Mouse (Mus musculus): ENCODE results near the gene Eya2.
"Not testable (repeated sequence)": the region's sequence is repeated elsewhere in the genome, so short reads cannot be mapped to it uniquely, and the experiment has no call there.

Gene Eya2

GRCm38 (mm10) chr2:165778927-165779326, 184.1 kb downstream of the Eya2 start:
- peak; percentile 69 for ATAC-seq (ENCODE audit: low TSS enrichment)

GRCm38 (mm10) chr2:165782324-165782723, 187.5 kb downstream of the Eya2 start:
- ATAC-seq (ENCODE audit: low TSS enrichment), result peak; percentile 56

GRCm38 (mm10) chr2:165785312-165786036, 190.6 kb downstream of the Eya2 start:
- ATAC-seq (ENCODE audit: low TSS enrichment), result no peak

DNA sequence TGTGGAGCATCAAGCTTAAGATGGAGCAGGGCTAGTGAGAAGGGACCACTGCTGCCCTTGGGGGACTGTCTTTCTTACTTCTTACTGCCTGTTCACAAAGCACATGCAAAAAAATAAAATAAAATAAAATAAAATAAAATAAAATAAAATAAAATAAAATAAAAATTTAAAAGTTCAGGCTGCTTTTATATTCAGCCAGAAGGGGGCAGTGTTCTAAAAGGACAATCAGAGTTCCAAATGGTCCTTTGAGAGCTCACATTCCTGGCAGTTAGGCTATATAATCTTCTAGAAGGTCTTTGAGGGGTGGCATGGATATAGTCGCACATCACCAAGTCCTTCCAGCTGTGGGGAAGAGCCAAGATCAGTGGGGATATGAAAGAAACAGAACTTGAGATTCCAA, 191.6 kb downstream of the Eya2 start:
- no peak for ATAC-seq (ENCODE audit: low TSS enrichment)

DNA sequence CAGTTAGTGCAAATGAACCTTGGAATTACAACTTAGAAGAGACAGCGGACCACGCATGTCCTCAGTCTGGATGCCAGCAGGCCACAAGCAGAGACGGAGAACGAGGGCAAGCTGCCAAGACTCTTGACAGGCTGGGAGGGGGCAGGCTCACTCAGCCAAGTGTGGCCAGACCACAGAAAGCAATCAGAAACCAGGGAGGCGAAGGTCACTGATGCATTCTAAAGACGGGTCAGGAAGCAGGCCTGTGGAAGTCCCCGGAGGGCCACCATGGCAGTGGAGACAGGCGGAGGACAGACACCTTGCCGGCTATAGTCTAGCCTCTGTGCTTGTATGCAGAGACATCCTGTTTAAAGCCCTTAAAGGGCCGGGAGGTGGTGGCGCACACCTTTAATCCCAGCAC, 193.2 kb downstream of the Eya2 start:
- ATAC-seq (ENCODE audit: low TSS enrichment), result peak; percentile 20; the same call in 1 of the 2 replicates

DNA sequence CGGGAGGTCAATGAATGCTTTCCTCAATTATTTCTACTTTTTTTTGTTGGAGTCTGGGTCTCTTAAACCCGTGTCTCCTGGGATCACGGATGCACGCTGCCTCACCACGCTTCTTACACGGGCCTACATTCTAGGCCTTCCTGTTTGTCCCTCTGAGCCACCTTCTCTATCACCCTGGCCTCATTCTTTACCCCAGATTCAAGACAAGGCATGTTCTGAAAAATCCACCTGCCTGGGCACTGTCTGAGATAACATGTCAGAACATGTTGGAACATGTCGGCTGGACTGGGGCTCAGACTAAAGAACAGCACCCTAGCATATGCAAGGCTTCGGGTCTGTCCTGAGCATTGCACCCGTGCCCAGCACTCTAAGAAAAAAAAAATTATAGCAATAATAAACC, 194.0 kb downstream of the Eya2 start:
- no peak for ATAC-seq (ENCODE audit: low TSS enrichment)

- no peak for ATAC-seq (ENCODE audit: low TSS enrichment)
Measured at GRCm38 (mm10) chr2:165789667-165790066, 194.8 kb downstream of the Eya2 start.

GRCm38 (mm10) chr2:165791026-165791425, 196.2 kb downstream of the Eya2 start:
- ATAC-seq (ENCODE audit: low TSS enrichment), result no peak

DNA sequence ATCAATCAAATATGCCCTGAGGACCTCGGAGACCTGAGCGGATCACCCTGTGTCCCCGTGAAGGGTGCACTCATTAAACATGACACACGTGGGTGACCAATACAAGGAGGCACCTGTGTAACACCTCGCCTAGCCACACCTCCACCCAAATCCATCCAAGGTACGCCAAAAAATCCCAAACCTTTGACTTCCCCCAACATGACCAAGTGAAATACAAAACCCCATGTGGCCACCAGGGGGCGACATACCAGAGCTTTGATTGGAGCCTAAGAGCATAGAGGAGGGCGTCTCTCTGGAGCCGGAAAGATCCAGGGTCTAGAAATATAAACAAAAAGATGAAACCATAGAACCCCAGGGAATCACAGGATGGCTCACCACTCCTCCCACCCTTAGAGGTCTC, 196.8 kb downstream of the Eya2 start:
- ATAC-seq (ENCODE audit: low TSS enrichment), result peak; percentile 36; the same call in 1 of the 2 replicates

GRCm38 (mm10) chr2:165792431-165793282, 197.8 kb downstream of the Eya2 start:
- no peak for ATAC-seq (ENCODE audit: low TSS enrichment)

DNA sequence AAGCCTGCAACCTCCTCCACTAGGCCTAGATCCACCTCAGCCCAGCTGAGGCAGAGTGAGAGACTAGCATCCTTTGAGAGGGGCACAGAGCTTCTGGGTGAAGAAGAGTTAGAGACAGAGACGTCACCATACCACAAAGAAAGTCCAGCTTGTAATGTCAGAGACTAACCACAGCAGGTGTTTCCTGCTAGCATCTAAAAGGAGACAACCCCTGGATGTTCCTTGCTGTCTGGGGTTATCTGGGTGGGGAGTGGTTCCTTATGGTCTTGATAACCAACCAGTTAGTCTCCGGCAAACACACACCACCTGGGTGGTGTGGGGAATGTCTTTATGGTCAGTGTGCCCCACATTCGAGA, 198.4 kb downstream of the Eya2 start:
- ATAC-seq (ENCODE audit: low TSS enrichment), result no peak

GRCm38 (mm10) chr2:165797876-165798275, 203.0 kb downstream of the Eya2 start:
- ATAC-seq (ENCODE audit: low TSS enrichment), result no peak

DNA sequence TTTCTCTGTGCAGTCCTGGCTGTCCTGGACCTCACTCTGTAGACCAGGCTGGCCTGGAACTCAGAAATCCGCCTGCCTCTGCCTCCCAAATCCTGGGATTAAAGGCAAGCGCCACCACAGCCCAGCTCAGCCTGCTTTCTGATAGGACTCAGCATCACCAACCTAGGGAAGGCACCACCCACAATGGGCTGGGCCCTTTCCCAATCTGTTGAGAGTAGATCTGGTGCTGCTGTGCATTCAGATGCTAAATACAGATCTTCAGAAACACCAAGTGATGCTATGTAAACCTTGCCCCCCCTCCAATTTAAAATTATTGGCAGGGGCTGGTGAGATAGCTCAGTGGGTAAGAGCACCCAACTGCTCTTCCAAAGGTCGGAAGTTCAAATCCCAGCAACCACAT, 205.3 kb downstream of the Eya2 start:
- not testable (repeated sequence) for ATAC-seq (ENCODE audit: low TSS enrichment)

DNA sequence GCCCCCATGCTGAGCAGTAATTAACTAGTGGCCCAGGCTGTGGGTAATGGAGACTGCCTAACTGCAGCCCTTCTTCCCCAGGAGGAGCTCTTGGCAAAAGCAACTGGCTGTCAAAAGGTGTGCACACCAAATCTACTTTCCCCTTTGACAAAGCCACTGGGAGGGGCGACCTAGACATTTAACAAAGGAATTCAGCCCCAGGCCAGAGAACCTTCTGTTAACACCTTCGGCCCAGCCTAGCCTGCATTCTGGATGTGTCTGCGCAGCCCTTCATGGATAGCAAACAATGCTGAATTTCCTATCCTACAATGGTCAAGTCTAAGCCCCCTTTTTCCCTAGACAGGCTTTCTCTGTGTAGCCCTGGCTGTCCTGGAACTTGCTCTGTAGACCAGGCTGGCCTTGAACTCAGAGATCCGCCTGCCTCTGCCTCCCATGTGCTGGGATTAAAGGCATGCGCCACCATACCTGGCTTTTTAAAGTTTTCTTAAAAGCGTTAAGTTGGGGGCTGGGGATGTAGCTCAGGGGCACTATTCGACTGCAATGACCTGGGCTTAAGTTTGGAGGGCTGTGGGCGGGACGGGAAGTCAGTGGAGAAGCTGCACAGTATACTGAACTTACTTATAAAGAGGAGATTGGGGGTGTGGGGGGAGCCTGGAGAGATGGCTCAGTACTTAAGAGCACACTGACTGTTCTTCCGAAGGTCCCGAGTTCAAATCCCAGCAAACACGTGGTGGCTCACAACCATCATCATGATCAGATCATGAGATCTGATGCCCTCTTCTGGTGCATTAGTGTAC, 213.5 kb downstream of the Eya2 start:
- no peak for ATAC-seq (ENCODE audit: low TSS enrichment)

- no peak for ATAC-seq (ENCODE audit: low TSS enrichment)
Measured at GRCm38 (mm10) chr2:165809091-165809490, 214.3 kb downstream of the Eya2 start.

DNA sequence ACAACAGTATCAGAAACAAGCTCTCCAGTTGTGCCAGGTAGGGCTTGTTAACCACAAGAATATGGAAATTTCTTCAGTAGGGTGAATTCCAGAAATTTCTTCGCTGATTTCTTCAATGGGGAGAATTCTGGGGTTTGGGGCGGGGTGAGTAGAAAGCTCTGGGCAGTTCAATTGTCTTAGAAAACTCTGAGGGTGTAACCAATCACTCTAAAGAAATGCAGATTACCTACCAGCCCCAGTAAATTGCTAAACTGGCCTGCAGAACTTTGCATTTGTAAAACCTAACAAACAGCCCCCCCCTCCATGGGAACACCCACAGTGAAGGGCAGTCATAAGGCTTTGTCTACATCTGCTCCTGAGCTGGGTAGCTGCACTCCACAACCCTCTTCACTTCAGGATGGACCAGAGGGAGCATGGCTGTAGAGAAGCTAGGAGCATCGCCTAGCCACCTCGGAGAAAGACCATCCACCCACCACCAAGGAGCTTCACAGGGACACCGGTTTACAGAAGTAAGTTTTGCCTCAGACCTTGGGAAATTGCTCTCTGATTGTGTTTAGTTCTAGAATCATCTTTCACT, 215.2 kb downstream of the Eya2 start:
- ATAC-seq (ENCODE audit: low TSS enrichment), result no peak

DNA sequence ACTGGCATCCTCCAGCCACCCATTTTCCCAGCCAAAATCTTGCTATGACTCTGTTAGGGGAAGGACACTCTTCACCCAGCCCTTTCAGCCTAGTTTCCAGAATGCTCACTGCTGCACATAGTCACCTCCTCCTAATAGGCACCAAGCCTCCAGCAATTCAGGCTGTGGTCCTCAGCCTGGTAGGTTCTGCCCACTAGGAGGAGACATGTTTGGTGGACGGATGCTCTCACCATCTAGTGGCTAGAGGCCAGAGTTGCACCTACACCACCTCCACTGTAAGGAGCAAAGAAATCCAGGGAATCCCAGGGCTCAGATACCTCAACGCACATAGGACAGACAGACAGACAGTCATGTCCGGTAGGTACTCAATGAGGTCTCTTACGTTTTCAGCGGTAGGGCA, 216.7 kb downstream of the Eya2 start:
- peak; percentile 60 for ATAC-seq (ENCODE audit: low TSS enrichment)

DNA sequence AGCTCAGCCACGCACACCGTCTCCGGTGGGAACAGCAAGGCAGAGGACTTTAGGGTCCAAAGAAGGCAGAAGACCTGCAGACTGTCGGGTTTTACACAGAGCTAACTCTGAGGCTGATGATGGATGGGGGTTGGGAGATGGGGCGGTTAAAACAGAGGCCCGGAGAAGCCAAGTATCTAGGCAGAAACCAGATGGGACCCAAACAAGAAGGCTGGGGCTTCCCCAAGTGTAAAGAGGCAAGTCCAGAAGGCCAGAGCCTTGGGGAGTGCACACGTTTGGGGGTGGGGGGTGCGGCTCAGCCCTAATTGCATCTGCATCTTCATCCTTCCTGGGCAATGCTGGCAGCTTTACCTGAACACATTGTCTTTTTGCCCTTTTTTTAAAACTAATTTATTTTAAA, 218.1 kb downstream of the Eya2 start:
- no peak for ATAC-seq (ENCODE audit: low TSS enrichment)

DNA sequence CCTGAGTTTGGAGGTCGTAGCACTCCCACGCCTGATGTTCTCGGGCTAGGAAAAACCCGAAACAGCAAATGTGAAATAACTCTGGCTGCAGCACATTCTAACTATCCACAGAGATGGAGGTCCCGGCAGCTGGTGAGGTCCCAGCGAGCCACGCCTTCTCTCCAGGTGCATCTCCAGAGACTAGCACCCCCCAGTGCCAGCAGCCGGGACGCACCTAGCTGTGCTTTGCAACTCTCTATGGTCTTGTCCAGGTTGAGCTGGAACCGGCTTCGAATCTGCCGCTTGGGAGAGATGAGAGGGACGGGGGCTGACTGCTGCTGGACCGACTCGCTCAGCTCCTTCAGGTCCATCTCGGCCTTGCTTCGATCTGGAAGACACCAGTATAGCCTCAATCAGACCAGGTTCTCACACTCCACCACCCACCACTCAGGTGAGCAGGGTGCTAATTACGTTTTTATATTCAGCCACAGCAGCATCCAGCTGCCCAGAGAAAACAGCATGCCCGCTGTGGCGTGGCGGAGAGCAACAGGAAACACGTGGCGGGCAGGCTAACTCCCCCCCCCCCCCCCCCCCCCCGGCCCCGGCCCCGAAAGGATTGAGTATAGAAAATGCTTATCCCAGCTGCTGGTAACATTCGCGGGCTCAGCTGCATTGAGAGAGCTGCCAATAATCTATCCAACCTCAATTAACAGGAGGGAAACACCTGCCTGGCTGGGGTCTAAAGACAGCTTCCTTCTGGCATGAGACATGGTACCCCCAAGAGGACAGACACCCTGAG, 220.5 kb downstream of the Eya2 start:
- no peak for ATAC-seq (ENCODE audit: low TSS enrichment)

GRCm38 (mm10) chr2:165817437-165817836, 222.6 kb downstream of the Eya2 start:
- peak; percentile 11; the same call in 1 of the 2 replicates for ATAC-seq (ENCODE audit: low TSS enrichment)

GRCm38 (mm10) chr2:165818570-165818969, 223.7 kb downstream of the Eya2 start:
- no peak for ATAC-seq (ENCODE audit: low TSS enrichment)

Data from frontal cortex, adult (tissue).